Mouse (Mus musculus) naive thymus-derived CD4-positive, alpha-beta T cell, adult 5 months (primary cell): Measurements from ENCODE around the gene Cops9. TPM values are rescaled to one million over a fixed set of nuclear protein-coding genes. Genes with fewer than 3 reads are reported as not detected.

ENCODE experiments used
- polyA plus RNA-seq: library from polyadenylated mRNA; unstranded; fragments of 100-300 nt; shearing (Covaris generic); gene quantifications from one replicate; pipeline ENCODE4 v1.2.1, GENCODE M21; 2017

The Cops9 gene
- 161 TPM for polyA plus RNA-seq

GRCm38 (mm10) chr1:92641514-92642272 is at the start of gene Cops9:
Cops9 (minus strand) TSS chr1:92641985.

DNA sequence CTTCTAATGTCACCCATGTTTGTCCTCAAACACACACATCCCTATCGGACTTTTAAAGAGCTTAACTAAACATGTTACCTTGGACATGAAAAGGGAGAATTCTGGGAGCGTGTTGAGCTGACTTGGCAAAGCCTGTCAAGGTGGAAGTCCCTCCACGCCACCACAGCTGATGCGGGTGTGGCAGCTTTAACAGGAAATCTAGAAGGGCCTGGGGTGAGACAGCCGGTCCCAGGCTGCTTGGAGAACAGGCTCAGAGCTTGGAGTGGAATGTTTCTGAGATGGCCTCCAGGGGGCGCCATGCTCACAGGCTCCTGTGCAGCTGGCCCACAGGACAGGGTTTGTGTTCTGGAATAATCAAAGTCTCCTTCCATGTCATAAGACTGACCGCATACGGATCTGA is 6.9 kb upstream of the Cops9 start, which contains the start of gene Otos:
Otos (minus strand) TSS at position 169 of the 400 bp plus-strand sequence.

DNA sequence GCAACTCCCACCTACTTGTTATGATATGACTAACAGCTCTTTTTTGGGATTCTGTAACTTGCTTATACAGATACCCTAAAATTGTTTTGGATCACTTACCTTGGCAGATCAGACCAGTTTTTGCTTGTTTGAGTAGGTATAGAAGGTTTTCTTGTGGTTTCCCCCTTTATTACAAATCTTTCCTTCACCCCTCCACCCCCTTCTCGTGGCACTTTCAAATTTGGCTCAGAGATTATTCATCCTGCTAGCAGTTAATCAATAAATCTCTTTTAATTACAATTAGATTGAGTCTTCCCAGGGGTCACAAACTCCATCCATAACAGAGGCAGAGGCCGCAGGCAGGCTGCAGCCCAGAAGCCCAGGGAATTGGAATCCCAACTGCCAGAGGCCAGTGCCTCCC is 24.3 kb downstream of the Cops9 start, which contains the start of gene Olfr12:
Olfr12 (plus strand) TSS at position 301 of the 400 bp plus-strand sequence.

GRCm38 (mm10) chr1:92605482-92605881 is 36.3 kb downstream of the Cops9 start, which contains the start of gene Olfr1410:
Olfr1410 (plus strand) TSS chr1:92605782.

GRCm38 (mm10) chr1:92594111-92594510 is 47.7 kb downstream of the Cops9 start, which contains the start of gene Olfr1411:
Olfr1411 (plus strand) TSS chr1:92594411.

Other genes with a start within 250 kb of the Cops9 start
- 170 TPM for gene Ndufa10, start 168.1 kb downstream of the Cops9 start, polyA plus RNA-seq
- not detected for gene Olfr1416, start 156.9 kb downstream of the Cops9 start, polyA plus RNA-seq
- not detected for gene Olfr1415, start 145.9 kb downstream of the Cops9 start, polyA plus RNA-seq
- gene Olfr1414, start 123.3 kb downstream of the Cops9 start, polyA plus RNA-seq: not detected
- gene Olfr1413, start 70.7 kb downstream of the Cops9 start, polyA plus RNA-seq: not detected
- not detected for gene Olfr1412, start 56.2 kb downstream of the Cops9 start, polyA plus RNA-seq
- gene Olfr1411, start 47.6 kb downstream of the Cops9 start, polyA plus RNA-seq: not detected
- gene Olfr1410, start 36.2 kb downstream of the Cops9 start, polyA plus RNA-seq: not detected
- gene Olfr12, start 24.2 kb downstream of the Cops9 start, polyA plus RNA-seq: 0.09 TPM
- gene Otos, start 6.9 kb upstream of the Cops9 start, polyA plus RNA-seq: 0.35 TPM
- 6.9 TPM for gene Gpc1, start 189.7 kb upstream of the Cops9 start, polyA plus RNA-seq